Mouse (Mus musculus): ENCODE measurements around the gene Nr4a1.

DNA sequence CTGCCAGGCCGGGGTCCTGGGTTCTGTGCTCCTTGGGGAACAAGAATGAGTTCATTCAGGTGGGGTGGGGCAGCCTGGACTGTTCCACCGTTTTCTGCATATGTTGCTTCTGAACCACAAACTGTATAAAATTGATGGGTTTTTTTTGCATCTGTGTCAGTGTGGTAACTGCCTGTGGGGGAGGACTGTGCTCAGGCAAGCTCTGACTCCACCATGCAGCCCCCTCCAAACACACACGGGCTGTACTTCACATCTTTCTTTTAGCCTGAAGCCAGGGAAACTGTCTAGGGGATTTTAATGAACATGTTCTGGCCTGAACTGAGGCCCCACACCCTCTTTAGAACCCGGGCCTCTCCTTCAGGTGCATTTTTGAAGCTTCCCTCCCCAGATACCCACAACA lies 21.5 kb upstream of the Nr4a1 start:
- TF ChIP-seq CTCF (IDR thresholded peaks at IDR 0.05; ENCODE audit: borderline replicate concordance, insufficient read depth, low read depth, low read length) (no peak), POLR2A (IDR thresholded peaks at IDR 0.05; ENCODE audit: borderline replicate concordance, insufficient read depth, low read length) (no peak)
